Mouse (Mus musculus) bone marrow macrophage, adult 2 months (primary cell): ENCODE measurements around the gene Sept4. TPM values are rescaled to one million over a fixed set of nuclear protein-coding genes. Genes with fewer than 3 reads are reported as not detected.
A peak's percentile ranks its signal among the peaks of the same experiment; 100 is the strongest.

Source experiments
- H3K27ac ChIP-seq: 2 replicates; pipeline ENCODE4 v1.5.1; 2012; ENCODE audit warnings: low read depth, low read length; ENCODE audit not compliant: insufficient read depth
- H3K4me1 ChIP-seq: 2 replicates; pipeline ENCODE4 v1.6.1; 2012; ENCODE audit warnings: low read length; ENCODE audit not compliant: control insufficient read depth, insufficient read depth
- H3K4me3 ChIP-seq: 2 replicates; pipeline ENCODE4 v1.5.1; 2012; ENCODE audit warnings: mild to moderate bottlenecking, low read length, moderate library complexity; ENCODE audit not compliant: insufficient read depth
- CTCF ChIP-seq: IDR thresholded peaks from 2 replicates; pipeline ENCODE4 v1.5.1; 2012; ENCODE audit warnings: low read depth, mild to moderate bottlenecking, low read length, moderate library complexity
- POLR2A ChIP-seq: IDR thresholded peaks from 2 replicates; pipeline ENCODE4 v1.6.1; 2012; ENCODE audit warnings: mild to moderate bottlenecking, low read depth, low read length, borderline replicate concordance
- polyA plus RNA-seq: library from polyadenylated mRNA; stranded (reverse); fragments of >200 nt; gene quantifications from 2 replicates; pipeline ENCODE4 v1.2.4, GENCODE M21; 2012; ENCODE audit not compliant: missing spikeins, insufficient read depth, insufficient read length

Sept4 gene
- polyA plus RNA-seq, 1 experiment = not detected

- Histone ChIP-seq H3K27ac (no peak overlapping the region), H3K4me3 (no peak overlapping the region), H3K4me1 (no peaks in the 10 kb centered on the region)
- TF ChIP-seq POLR2A (no peak), CTCF (no peak)
Measured at GRCm38 (mm10) chr11:87554386-87554785, 14.3 kb upstream of the Sept4 start.

DNA sequence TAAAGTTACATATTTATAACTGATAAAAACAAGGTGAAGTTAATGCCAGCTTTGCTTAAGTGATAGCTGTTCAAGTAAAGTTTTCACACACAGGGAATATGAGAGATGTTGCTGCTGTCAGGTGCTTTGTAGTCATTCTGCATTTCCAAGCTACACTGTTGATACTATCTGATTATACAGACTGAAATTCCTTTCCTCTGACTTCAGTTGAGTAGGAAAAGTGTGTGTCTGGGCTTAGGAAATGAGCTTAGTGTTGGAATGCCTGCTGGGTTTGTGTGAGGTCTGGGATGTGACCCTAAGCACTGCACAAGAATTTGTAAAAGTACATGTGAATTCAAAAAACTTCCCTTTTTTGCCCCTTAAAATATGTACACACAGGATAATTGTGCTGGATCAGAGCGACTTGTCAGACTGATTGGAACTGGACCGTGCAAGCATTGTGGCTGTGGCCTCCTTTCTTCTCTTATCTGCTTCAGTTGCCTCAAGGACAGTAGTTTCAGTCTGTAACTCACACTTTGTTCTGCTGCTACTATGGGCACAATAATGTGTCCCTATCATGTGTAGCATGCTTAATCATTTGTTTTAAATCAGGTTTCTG lies 13.5 kb upstream of the Sept4 start:
- no peaks in the 10 kb centered on the region for H3K4me1 ChIP-seq
- TF ChIP-seq CTCF = no peak
- TF ChIP-seq POLR2A = no peak
- H3K4me3 ChIP-seq = no peak overlapping the region
- H3K27ac ChIP-seq = no peak overlapping the region

GRCm38 (mm10) chr11:87561208-87561607 lies 7.5 kb upstream of the Sept4 start:
- no peak overlapping the region for H3K4me3 ChIP-seq
- TF ChIP-seq CTCF (no peak), POLR2A (no peak)

GRCm38 (mm10) chr11:87566501-87566900 lies 2.2 kb upstream of the Sept4 start, which contains the start of gene Gm11492:
TSS of gene Gm11492 (plus strand) at chr11:87566653.
- H3K27ac ChIP-seq = no peak within 1 kb of the TSS
- peaks cover 4% of the 10 kb centered on the region for H3K4me1 ChIP-seq
- H3K4me3 ChIP-seq = no peak within 1 kb of the TSS
- TF ChIP-seq CTCF (no peak), POLR2A (no peak)

More at GRCm38 (mm10) chr11:87561208-87561607, 7.5 kb upstream of the Sept4 start:
- Histone ChIP-seq H3K27ac (no peak overlapping the region), H3K4me1 (no peaks in the 10 kb centered on the region)

- Histone ChIP-seq H3K27ac (no peak overlapping the region), H3K4me3 (no peak overlapping the region), H3K4me1 (peaks cover 4% of the 10 kb centered on the region)
- TF ChIP-seq POLR2A (no peak), CTCF (no peak)
Measured at GRCm38 (mm10) chr11:87570743-87571142, 2.0 kb downstream of the Sept4 start.

- Histone ChIP-seq H3K27ac (no peak overlapping the region), H3K4me1 (peaks cover 4% of the 10 kb centered on the region), H3K4me3 (no peak overlapping the region)
- TF ChIP-seq POLR2A = no peak
- TF ChIP-seq CTCF = no peak
Measured at GRCm38 (mm10) chr11:87571361-87571950, 2.8 kb downstream of the Sept4 start.

GRCm38 (mm10) chr11:87573751-87574150 lies 5.0 kb downstream of the Sept4 start:
- H3K4me3 ChIP-seq = no peak overlapping the region
- TF ChIP-seq POLR2A (no peak), CTCF (no peak)
- no peak overlapping the region for H3K27ac ChIP-seq
- peaks cover 6% of the 10 kb centered on the region for H3K4me1 ChIP-seq

- Histone ChIP-seq H3K27ac (no peak overlapping the region), H3K4me3 (no peak overlapping the region), H3K4me1 (peaks cover 6% of the 10 kb centered on the region)
- no peak for TF ChIP-seq CTCF
- TF ChIP-seq POLR2A = no peak
Measured at GRCm38 (mm10) chr11:87574520-87575180, 5.9 kb downstream of the Sept4 start.

GRCm38 (mm10) chr11:87577601-87578248 lies 9.0 kb downstream of the Sept4 start:
- 0 out of 2 replicates have a peak, but pooled peaks cover 2% of the 10 kb centered on the region for H3K4me1 ChIP-seq
- H3K27ac ChIP-seq = no peak overlapping the region
- H3K4me3 ChIP-seq = no peak overlapping the region
- TF ChIP-seq POLR2A (no peak), CTCF (no peak)

DNA sequence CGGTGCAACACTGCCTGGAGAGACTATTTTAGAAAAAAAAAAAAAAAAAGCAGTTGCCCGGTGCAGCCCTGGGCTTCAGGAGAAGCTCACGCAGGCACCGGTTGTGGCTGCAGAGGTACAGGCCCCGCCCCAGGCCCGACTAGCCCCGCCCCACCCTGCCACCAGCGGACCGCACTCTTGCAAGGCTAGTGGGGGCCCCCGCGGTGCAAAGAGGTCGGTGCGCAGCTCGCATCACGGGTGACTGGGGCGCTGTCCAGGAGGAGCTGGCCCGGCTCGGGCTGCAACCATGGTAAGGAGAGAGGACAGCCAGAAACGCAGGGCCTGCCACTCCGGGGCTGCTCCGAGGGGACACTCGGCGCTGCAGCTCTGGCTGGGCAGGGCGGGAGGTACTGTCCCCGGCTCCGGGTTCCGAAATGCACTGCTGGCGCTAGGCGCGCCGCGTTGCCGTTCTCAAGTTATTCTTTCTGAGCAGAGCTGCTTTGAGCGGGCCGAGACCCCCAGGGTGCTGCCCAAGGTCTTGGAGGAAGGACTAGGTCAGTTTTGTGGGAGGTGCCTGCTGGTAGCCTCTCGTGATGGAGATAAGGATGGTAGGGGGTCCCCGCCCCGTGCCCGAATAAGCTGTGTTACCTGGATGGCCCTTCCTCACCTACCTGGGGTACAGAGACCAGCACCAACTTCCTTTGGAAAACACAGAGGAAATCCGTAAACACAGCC lies 9.7 kb downstream of the Sept4 start:
- Histone ChIP-seq H3K27ac (no peak overlapping the region), H3K4me1 (0 out of 2 replicates have a peak, but pooled peaks cover 2% of the 10 kb centered on the region), H3K4me3 (peak overlapping the region; percentile 41)
- TF ChIP-seq POLR2A (no peak), CTCF (no peak)
